Mouse (Mus musculus) lung, adult 2 months (tissue): ENCODE data around the gene Timm8a1.

Experiments used
- CTCF ChIP-seq: fragments of 200-500 bp; IDR thresholded peaks from 2 replicates; pipeline ENCODE4 v1.5.1; 2011; ENCODE audit warnings: mild to moderate bottlenecking, low read length, control low read depth; ENCODE audit not compliant: insufficient read depth
- POLR2A ChIP-seq: fragments of 200-500 bp; IDR thresholded peaks from 2 replicates; pipeline ENCODE4 v1.6.1; 2011; ENCODE audit warnings: low read depth, mild to moderate bottlenecking, control low read depth, low read length, borderline replicate concordance; ENCODE audit errors: extremely low read depth

DNA sequence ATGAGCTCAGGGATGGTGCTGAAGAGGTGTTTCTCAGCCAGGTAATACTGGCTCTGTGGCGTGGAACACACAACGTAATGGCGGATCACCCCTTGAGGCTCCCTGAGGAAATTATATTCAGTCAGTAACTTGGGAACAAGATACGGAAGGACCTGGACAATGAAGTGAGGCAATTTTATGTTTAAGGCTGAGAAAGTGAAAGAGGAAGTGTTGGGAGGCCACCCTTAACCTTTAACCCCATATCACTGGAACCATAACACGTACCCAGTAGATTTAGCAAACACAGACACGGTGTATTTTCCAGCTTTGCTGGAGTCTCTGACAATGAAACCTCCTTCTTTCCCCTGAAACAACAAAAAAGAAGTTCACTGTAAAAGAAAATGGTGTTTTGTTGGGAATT, 12.8 kb upstream of the Timm8a1 start:
- TF ChIP-seq CTCF = no peak
- TF ChIP-seq POLR2A = no peak
